Mouse (Mus musculus) bone marrow, adult 2 months (tissue): ENCODE data around the gene Slc38a6.

ENCODE experiments used
- CTCF ChIP-seq: fragments of 200-500 bp; IDR thresholded peaks from 2 replicates; pipeline ENCODE4 v1.5.1; 2011; ENCODE audit warnings: low read length, control low read depth; ENCODE audit not compliant: control insufficient read depth, insufficient read depth
- POLR2A ChIP-seq: fragments of 200-500 bp; IDR thresholded peaks from 2 replicates; pipeline ENCODE4 v1.6.1; 2011; ENCODE audit warnings: low read depth, mild to moderate bottlenecking, control low read depth, low read length, borderline replicate concordance; ENCODE audit not compliant: control insufficient read depth

DNA sequence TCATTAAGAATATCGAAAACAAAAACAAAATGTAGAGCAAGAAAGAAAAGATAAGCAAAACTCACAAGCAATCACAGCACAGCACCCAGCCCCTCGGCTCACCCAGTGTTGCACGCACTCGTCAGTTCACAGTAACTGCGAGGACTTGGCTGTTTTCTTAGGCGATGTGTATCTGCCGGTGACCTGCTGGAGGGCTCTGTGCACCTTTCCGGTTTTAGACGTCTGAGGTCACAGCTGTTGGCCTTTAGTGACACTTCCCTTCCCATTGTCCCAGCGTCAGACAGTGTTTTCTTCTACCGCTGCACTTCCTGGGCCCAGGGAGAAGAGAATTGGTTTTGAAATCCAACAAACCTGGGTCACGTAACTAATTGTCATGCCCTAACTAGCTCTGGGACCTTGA is 58.6 kb downstream of the Slc38a6 start:
- TF ChIP-seq CTCF (no peak), POLR2A (no peak)
